Mouse (Mus musculus) ES-E14 (cell line): ENCODE data around the gene Noc3l.

ENCODE experiments used
- MAFK ChIP-seq: IDR thresholded peaks from 2 replicates; pipeline ENCODE4 v1.6.1; 2014; ENCODE audit warnings: mild to moderate bottlenecking, low read depth, low read length, inconsistent platforms; ENCODE audit not compliant: insufficient read depth
- ZC3H11A ChIP-seq: IDR thresholded peaks from 2 replicates; pipeline ENCODE4 v1.6.1; 2012; ENCODE audit warnings: low read depth, mild to moderate bottlenecking, inconsistent platforms, low read length, borderline replicate concordance
- ZNF384 ChIP-seq: IDR thresholded peaks from 2 replicates; pipeline ENCODE4 v1.6.1; 2012; ENCODE audit warnings: low read depth, low read length, inconsistent platforms

- TF ChIP-seq MAFK: no peak
- no peak for TF ChIP-seq ZC3H11A
- no peak for TF ChIP-seq ZNF384
Observed at GRCm38 (mm10) chr19:38818191-38818590, 846 bp downstream of the Noc3l start.
